Mouse (Mus musculus) embryonic stem cell, embryonic (primary cell): Measurements from ENCODE around the gene Gm11983.
"Not testable (repeated sequence)": the region's sequence is repeated elsewhere in the genome, so short reads cannot be mapped to it uniquely, and the experiment has no call there.

Experiments used
- CTCF ChIA-PET, 4 experiments: fragments of 300-600 bp in 2 of 4; fragments of 350-600 bp in 2 of 4; sonication (Branson Sonifier 250); formaldehyde crosslinking; loops; one replicate each; lab custom pipeline; 2022; ENCODE audit warnings: inconsistent platforms in 2 of 4; lab: Charles Lee
- POLR2A ChIA-PET, 4 experiments: fragments of 300-600 bp in 2 of 4; fragments of 350-600 bp in 2 of 4; sonication (Branson Sonifier 250); formaldehyde crosslinking; loops; one replicate each; lab custom pipeline; 2022; ENCODE audit warnings: antibody characterized with exemption in 4 of 4, inconsistent platforms in 1 of 4; lab: Charles Lee

Gm11983 gene

GRCm38 (mm10) chr11:6826157-6826556, 11.3 kb downstream of the Gm11983 start:
- CTCF ChIA-PET, result interaction anchor here in 1 of 4 experiments (0.8 kb wide), 1 partner anchor 53 kb away, joined by 3 read pairs; no protein-coding TSS in a partner anchor
- POLR2A ChIA-PET, result interaction anchor here in 1 of 4 experiments (2.0 kb wide), 1 partner anchor 73 kb away, joined by 4 read pairs; no protein-coding TSS in a partner anchor

GRCm38 (mm10) chr11:6823176-6823575, 14.3 kb downstream of the Gm11983 start:
- CTCF ChIA-PET, result no interaction called here
- POLR2A ChIA-PET, result no interaction called here

DNA sequence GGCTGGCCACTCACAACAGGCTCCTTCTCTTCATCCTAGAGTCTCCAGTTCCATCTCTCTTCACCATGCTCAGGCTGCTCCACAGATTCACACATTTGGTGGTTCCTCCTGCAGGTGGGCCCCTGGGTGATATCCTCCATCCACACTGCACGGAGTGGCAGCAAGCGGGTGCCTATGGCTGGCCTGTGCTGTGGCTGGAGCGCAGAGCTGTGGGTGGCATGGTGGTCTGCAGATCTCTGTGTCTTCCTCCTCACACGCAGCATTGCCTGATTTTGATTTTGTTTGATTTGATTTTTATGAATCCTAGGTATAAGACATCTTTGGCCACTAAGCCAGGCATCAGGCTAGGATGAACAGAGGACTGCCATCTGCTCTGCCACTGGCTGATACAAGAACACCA, 23.0 kb downstream of the Gm11983 start:
- ChIA-PET POLR2A (no interaction called here), CTCF (no interaction called here)

DNA sequence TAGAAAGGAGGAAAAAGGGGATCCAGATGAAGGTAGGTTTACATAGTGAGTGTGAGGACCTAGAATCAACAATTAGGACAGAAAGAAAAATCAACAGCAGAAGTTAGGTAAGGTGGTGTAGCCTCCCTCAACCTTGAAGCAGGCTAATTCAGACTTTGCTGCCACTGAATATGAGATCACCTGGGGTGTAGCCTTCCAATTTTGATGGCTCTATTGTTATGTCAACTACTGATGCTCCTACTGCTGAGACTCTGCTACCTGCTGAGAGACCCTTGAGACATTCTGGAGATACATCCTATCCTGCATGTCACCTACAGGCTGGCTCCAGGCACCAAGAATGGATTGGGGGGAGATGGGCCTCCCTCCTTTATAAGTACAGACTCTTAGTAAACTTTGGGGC, 34.6 kb downstream of the Gm11983 start:
- POLR2A ChIA-PET, CTCF ChIA-PET: not testable (repeated sequence)

- POLR2A ChIA-PET, result interaction anchor here in 1 of 4 experiments (1.1 kb wide), 1 partner anchor 12 kb away, joined by 3 read pairs; no protein-coding TSS in a partner anchor
- CTCF ChIA-PET, result interaction anchor here in 2 of 4 experiments (0.6 to 1.0 kb wide), 2 partner anchors 11 to 143 kb away, joined by 3 read pairs; no protein-coding TSS in a partner anchor
Observed at GRCm38 (mm10) chr11:6790690-6791089, 46.8 kb downstream of the Gm11983 start.
